Mouse (Mus musculus): ENCODE results near the gene Med20. TPM values are rescaled to one million over a fixed set of nuclear protein-coding genes. Genes with fewer than 3 reads are reported as not detected.

Med20 gene
- polyA plus RNA-seq (2015; fragmentation: Nextera tagmentation; extraction: Ambion mirVana): 39.8 and 41.2 TPM in 2 replicates

- Histone ChIP-seq H3K9ac (peak within 1 kb of the TSS; percentile 68), H3K4me2 (replicated peaks) (peak within 1 kb of the TSS; percentile 79), H3K27ac (peak within 1 kb of the TSS; percentile 64), H3K4me1 (replicated peaks) (peaks cover 16% of the 10 kb centered on the region), H3K27me3 (replicated peaks) (no peaks in the 10 kb centered on the region), H3K4me3 (replicated peaks) (peak within 1 kb of the TSS; percentile 74), H3K36me3 (peaks cover 15% of the 10 kb centered on the region), H3K9me3 (no peaks in the 10 kb centered on the region)
- peak; percentile 96 for ATAC-seq
- under 1% methylated on average over 59 of the region's 59 CpGs for WGBS
Observed at GRCm38 (mm10) chr17:47610849-47611660, at the start of gene Med20, which contains the start of the genes Bysl and Gm20517. TSS of gene Med20 (plus strand) at chr17:47611582. TSS of gene Bysl (minus strand) at chr17:47611492. TSS of gene Gm20517 (plus strand) at chr17:47611589.

GRCm38 (mm10) chr17:47562875-47563274, 48.5 kb upstream of the Med20 start:
- Histone ChIP-seq H3K36me3 (no peaks in the 10 kb centered on the region), H3K9me3 (no peaks in the 10 kb centered on the region), H3K4me1 (replicated peaks) (no peaks in the 10 kb centered on the region), H3K4me2 (replicated peaks) (no peak overlapping the region), H3K27me3 (replicated peaks) (no peaks in the 10 kb centered on the region), H3K9ac (no peak overlapping the region), H3K27ac (no peak overlapping the region), H3K4me3 (replicated peaks) (no peak overlapping the region)
- ATAC-seq: no peak
- 86% methylated on average over 6 of the region's 6 CpGs for WGBS

GRCm38 (mm10) chr17:47564612-47565011, 46.8 kb upstream of the Med20 start:
- Histone ChIP-seq H3K4me1 (replicated peaks) (no peaks in the 10 kb centered on the region), H3K27ac (no peak overlapping the region), H3K36me3 (no peaks in the 10 kb centered on the region), H3K27me3 (replicated peaks) (no peaks in the 10 kb centered on the region), H3K4me2 (replicated peaks) (no peak overlapping the region), H3K9ac (no peak overlapping the region), H3K9me3 (no peaks in the 10 kb centered on the region), H3K4me3 (replicated peaks) (no peak overlapping the region)
- 80% methylated on average over 5 of the region's 5 CpGs for WGBS
- ATAC-seq: no peak

- Histone ChIP-seq H3K4me3 (replicated peaks) (no peak overlapping the region), H3K9me3 (no peaks in the 10 kb centered on the region)
- 44% methylated on average over 2 of the region's 2 CpGs for WGBS
Observed at GRCm38 (mm10) chr17:47566133-47566532, 45.2 kb upstream of the Med20 start.

GRCm38 (mm10) chr17:47567271-47567670, 44.1 kb upstream of the Med20 start:
- Histone ChIP-seq H3K4me3 (replicated peaks) (no peak overlapping the region), H3K9me3 (no peaks in the 10 kb centered on the region), H3K27me3 (replicated peaks) (no peaks in the 10 kb centered on the region), H3K4me2 (replicated peaks) (no peak overlapping the region), H3K4me1 (replicated peaks) (no peaks in the 10 kb centered on the region), H3K27ac (peak overlapping the region; percentile 8; the same call in 1 of the 2 replicates), H3K9ac (no peak overlapping the region), H3K36me3 (no peaks in the 10 kb centered on the region)
- no peak for ATAC-seq
- 55% methylated on average over 3 of the region's 3 CpGs for WGBS

More at GRCm38 (mm10) chr17:47566133-47566532, 45.2 kb upstream of the Med20 start:
- no peaks in the 10 kb centered on the region for H3K27me3 ChIP-seq (replicated peaks)
- no peaks in the 10 kb centered on the region for H3K36me3 ChIP-seq
- H3K4me1 ChIP-seq (replicated peaks): no peaks in the 10 kb centered on the region
- no peak overlapping the region for H3K9ac ChIP-seq
- H3K27ac ChIP-seq: no peak overlapping the region
- no peak overlapping the region for H3K4me2 ChIP-seq (replicated peaks)
- ATAC-seq: no peak

GRCm38 (mm10) chr17:47568389-47568788, 43.0 kb upstream of the Med20 start:
- Histone ChIP-seq H3K4me1 (replicated peaks) (no peaks in the 10 kb centered on the region), H3K4me2 (replicated peaks) (no peak overlapping the region), H3K36me3 (no peaks in the 10 kb centered on the region), H3K9ac (no peak overlapping the region), H3K4me3 (replicated peaks) (no peak overlapping the region), H3K27me3 (replicated peaks) (no peaks in the 10 kb centered on the region), H3K9me3 (no peaks in the 10 kb centered on the region), H3K27ac (no peak overlapping the region)
- WGBS: 90% methylated on average over 3 of the region's 3 CpGs
- ATAC-seq: no peak; the same call in 1 of the 2 replicates

GRCm38 (mm10) chr17:47568951-47569527, 42.3 kb upstream of the Med20 start:
- no peak overlapping the region for H3K27ac ChIP-seq
- H3K9ac ChIP-seq: no peak overlapping the region
- H3K4me1 ChIP-seq (replicated peaks): no peaks in the 10 kb centered on the region
- H3K27me3 ChIP-seq (replicated peaks): no peaks in the 10 kb centered on the region
- 83% methylated on average over 10 of the region's 10 CpGs for WGBS
- no peak overlapping the region for H3K4me3 ChIP-seq (replicated peaks)
- no peaks in the 10 kb centered on the region for H3K9me3 ChIP-seq
- H3K4me2 ChIP-seq (replicated peaks): no peak overlapping the region
- H3K36me3 ChIP-seq: no peaks in the 10 kb centered on the region
- no peak for ATAC-seq

- no peaks in the 10 kb centered on the region for H3K9me3 ChIP-seq
- H3K4me3 ChIP-seq (replicated peaks): no peak overlapping the region
- no peaks in the 10 kb centered on the region for H3K4me1 ChIP-seq (replicated peaks)
- no peak overlapping the region for H3K27ac ChIP-seq
- H3K36me3 ChIP-seq: no peaks in the 10 kb centered on the region
- ATAC-seq: no peak
- no peak overlapping the region for H3K4me2 ChIP-seq (replicated peaks)
- 54% methylated on average over 7 of the region's 7 CpGs for WGBS
- no peaks in the 10 kb centered on the region for H3K27me3 ChIP-seq (replicated peaks)
- H3K9ac ChIP-seq: no peak overlapping the region
Observed at GRCm38 (mm10) chr17:47571621-47572020, 39.8 kb upstream of the Med20 start.

GRCm38 (mm10) chr17:47572436-47572835, 38.9 kb upstream of the Med20 start:
- H3K9me3 ChIP-seq: no peaks in the 10 kb centered on the region
- no peak for ATAC-seq
- no peak overlapping the region for H3K27ac ChIP-seq
- no peak overlapping the region for H3K4me3 ChIP-seq (replicated peaks)
- no peaks in the 10 kb centered on the region for H3K36me3 ChIP-seq
- no peaks in the 10 kb centered on the region for H3K4me1 ChIP-seq (replicated peaks)
- H3K27me3 ChIP-seq (replicated peaks): no peaks in the 10 kb centered on the region
- H3K4me2 ChIP-seq (replicated peaks): no peak overlapping the region
- H3K9ac ChIP-seq: no peak overlapping the region

- Histone ChIP-seq H3K9me3 (no peaks in the 10 kb centered on the region), H3K36me3 (no peaks in the 10 kb centered on the region), H3K9ac (no peak overlapping the region), H3K27ac (no peak overlapping the region), H3K4me1 (replicated peaks) (no peaks in the 10 kb centered on the region), H3K27me3 (replicated peaks) (no peaks in the 10 kb centered on the region), H3K4me2 (replicated peaks) (no peak overlapping the region), H3K4me3 (replicated peaks) (no peak overlapping the region)
- ATAC-seq: no peak
- WGBS: 64% methylated on average over 8 of the region's 8 CpGs
Observed at GRCm38 (mm10) chr17:47574028-47574427, 37.4 kb upstream of the Med20 start.

- H3K27me3 ChIP-seq (replicated peaks): no peaks in the 10 kb centered on the region
- H3K9ac ChIP-seq: no peak overlapping the region
- H3K36me3 ChIP-seq: no peaks in the 10 kb centered on the region
- H3K27ac ChIP-seq: no peak overlapping the region
- H3K4me3 ChIP-seq (replicated peaks): no peak overlapping the region
- no peak overlapping the region for H3K4me2 ChIP-seq (replicated peaks)
- no peaks in the 10 kb centered on the region for H3K4me1 ChIP-seq (replicated peaks)
- no peaks in the 10 kb centered on the region for H3K9me3 ChIP-seq
- ATAC-seq: no peak
- WGBS: 67% methylated on average over 11 of the region's 11 CpGs
Observed at GRCm38 (mm10) chr17:47574830-47575229, 36.6 kb upstream of the Med20 start.

GRCm38 (mm10) chr17:47578655-47579054, 32.7 kb upstream of the Med20 start:
- no peaks in the 10 kb centered on the region for H3K36me3 ChIP-seq
- H3K9ac ChIP-seq: no peak overlapping the region
- no peaks in the 10 kb centered on the region for H3K27me3 ChIP-seq (replicated peaks)
- no peaks in the 10 kb centered on the region for H3K9me3 ChIP-seq
- H3K4me1 ChIP-seq (replicated peaks): no peaks in the 10 kb centered on the region
- H3K4me2 ChIP-seq (replicated peaks): no peak overlapping the region
- ATAC-seq: no peak
- no peak overlapping the region for H3K27ac ChIP-seq
- 81% methylated on average over 6 of the region's 6 CpGs for WGBS
- no peak overlapping the region for H3K4me3 ChIP-seq (replicated peaks)

Data from intestine, embryonic 15.5 days (tissue).